Mouse (Mus musculus) ES-Bruce4 (cell line): Measurements from ENCODE around the gene Lao1. TPM values are rescaled to one million over a fixed set of nuclear protein-coding genes. Genes with fewer than 3 reads are reported as not detected.
"Not testable (repeated sequence)": the region's sequence is repeated elsewhere in the genome, so short reads cannot be mapped to it uniquely, and the experiment has no call there.

ENCODE experiments used
- H3K27ac ChIP-seq: 2 replicates; pipeline ENCODE4 v1.5.1; 2012; ENCODE audit warnings: low read length, inconsistent platforms; ENCODE audit not compliant: insufficient read depth
- H3K27me3 ChIP-seq: 2 replicates; pipeline ENCODE4 v1.6.1; 2012; ENCODE audit warnings: mild to moderate bottlenecking, low read length, inconsistent platforms; ENCODE audit not compliant: control insufficient read depth, poor library complexity, insufficient read depth, severe bottlenecking
- H3K36me3 ChIP-seq: 2 replicates; pipeline ENCODE4 v1.6.1; 2012; ENCODE audit warnings: inconsistent platforms, mild to moderate bottlenecking, low read length, moderate library complexity; ENCODE audit not compliant: control insufficient read depth, poor library complexity, insufficient read depth, severe bottlenecking
- H3K4me1 ChIP-seq: one replicate; pipeline ENCODE4 v1.8.1; 2011; ENCODE audit warnings: low read length; ENCODE audit not compliant: control insufficient read depth, insufficient read depth
- H3K4me3 ChIP-seq: 2 replicates; pipeline ENCODE4 v1.5.1; 2011; ENCODE audit warnings: low read depth, mild to moderate bottlenecking, low read length
- H3K9ac ChIP-seq: 2 replicates; pipeline ENCODE4 v1.6.1; 2012; ENCODE audit warnings: low read depth, mild to moderate bottlenecking, inconsistent platforms; ENCODE audit not compliant: poor library complexity, severe bottlenecking
- H3K9me3 ChIP-seq: replicated peaks from 2 replicates; pipeline ENCODE4 v1.6.1; 2012; ENCODE audit warnings: mild to moderate bottlenecking, low read length, inconsistent platforms; ENCODE audit not compliant: control insufficient read depth, poor library complexity, insufficient read depth, severe bottlenecking
- CTCF ChIP-seq: IDR thresholded peaks from one replicate; pipeline ENCODE4 v1.8.1; 2011; ENCODE audit warnings: low read depth, low read length
- EP300 ChIP-seq: IDR thresholded peaks from 2 replicates; pipeline ENCODE4 v1.6.1; 2011; ENCODE audit warnings: low read depth, low read length; ENCODE audit not compliant: insufficient read depth
- POLR2A ChIP-seq: IDR thresholded peaks from one replicate; pipeline ENCODE4 v1.8.1; 2011; ENCODE audit warnings: low read length; ENCODE audit not compliant: insufficient read depth
- polyA plus RNA-seq: library from polyadenylated mRNA; stranded (reverse); fragments of >200 nt; gene quantifications from 2 replicates; pipeline ENCODE4 v1.2.4, GENCODE M21; 2011; ENCODE audit warnings: low read depth; ENCODE audit not compliant: missing spikeins, insufficient read depth, insufficient read length

Gene Lao1
- polyA plus RNA-seq: not detected in 2 replicates

GRCm38 (mm10) chr4:118961141-118961628 lies at the start of gene Lao1:
TSS of gene Lao1 (plus strand) at chr4:118961578.
- H3K27me3 ChIP-seq: no peaks in the 10 kb centered on the region
- H3K36me3 ChIP-seq: no peaks in the 10 kb centered on the region
- no peaks in the 10 kb centered on the region for H3K4me1 ChIP-seq
- no peak within 1 kb of the TSS for H3K9ac ChIP-seq
- TF ChIP-seq CTCF (no peak), POLR2A (no peak), EP300 (no peak)
- no peak within 1 kb of the TSS for H3K4me3 ChIP-seq
- H3K27ac ChIP-seq: no peak within 1 kb of the TSS
- H3K9me3 ChIP-seq: no peaks in the 10 kb centered on the region

DNA sequence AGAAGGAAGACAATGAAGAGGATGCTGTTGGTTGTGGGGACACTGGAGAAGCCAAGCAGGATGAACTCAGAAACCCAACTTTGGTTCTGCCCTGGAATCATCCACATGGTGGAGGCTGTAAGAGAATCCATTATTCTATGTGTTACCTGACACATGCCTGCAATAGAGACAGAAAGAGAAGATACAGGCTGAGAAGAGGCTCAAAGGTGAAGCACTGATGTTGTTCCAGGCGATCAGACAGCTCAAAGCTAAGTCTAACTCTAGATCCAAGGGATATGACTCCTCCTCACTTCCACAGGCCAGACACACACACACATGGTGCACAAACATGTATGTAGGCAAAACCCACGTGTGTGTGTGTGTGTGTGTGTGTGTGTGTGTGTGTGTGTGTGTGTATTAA lies 44.0 kb upstream of the Lao1 start, which contains the start of gene Olfr1329:
Gene Olfr1329, minus strand, starts transcription at position 101 of the 400 bp plus-strand sequence.
- not testable (repeated sequence) for H3K4me1 ChIP-seq, H3K27ac ChIP-seq, H3K9me3 ChIP-seq, H3K27me3 ChIP-seq, H3K4me3 ChIP-seq, H3K9ac ChIP-seq, H3K36me3 ChIP-seq

DNA sequence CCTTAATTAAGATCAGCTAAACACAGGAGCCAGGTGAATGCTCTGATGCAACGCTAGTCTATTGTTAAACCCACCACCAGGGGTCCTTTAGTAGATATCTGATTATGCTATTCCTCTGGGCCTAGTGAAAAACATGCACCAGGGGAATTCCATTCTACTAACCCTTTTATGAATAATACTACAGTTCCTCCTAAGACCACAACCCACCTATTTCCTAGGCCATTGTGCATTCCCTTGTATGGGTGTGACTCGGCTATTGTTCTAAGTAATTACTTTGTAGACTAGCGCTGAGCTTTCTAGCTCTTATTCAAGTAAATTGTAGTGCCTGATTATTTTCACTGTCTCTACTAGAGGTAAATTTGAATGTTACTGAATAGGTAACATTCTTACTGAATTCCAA lies 30.1 kb upstream of the Lao1 start:
- not testable (repeated sequence) for H3K27me3 ChIP-seq, H3K4me1 ChIP-seq, H3K4me3 ChIP-seq, H3K9me3 ChIP-seq, H3K9ac ChIP-seq, H3K27ac ChIP-seq, H3K36me3 ChIP-seq

DNA sequence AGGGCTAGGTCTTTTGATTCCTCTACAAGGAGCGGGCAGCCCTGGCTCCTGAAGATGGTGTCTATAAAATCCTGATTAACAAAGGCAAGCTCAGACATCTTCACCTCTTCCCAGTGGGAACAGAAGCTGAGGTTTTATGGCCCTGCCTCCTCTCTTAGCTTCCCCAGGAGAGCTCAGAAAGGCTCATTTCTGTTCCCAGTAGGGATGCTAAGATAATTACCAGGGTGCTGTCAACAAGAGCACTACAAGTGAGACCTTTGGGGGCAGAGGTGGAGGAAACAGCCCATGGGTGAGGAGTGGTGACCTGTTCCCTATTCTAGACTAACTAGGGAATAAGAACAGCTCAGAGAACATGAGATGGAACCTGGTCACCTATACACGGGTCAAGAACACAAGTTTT lies 22.9 kb upstream of the Lao1 start, which contains the start of gene Olfr1328:
Gene Olfr1328, minus strand, starts transcription at position 101 of the 400 bp plus-strand sequence.
- H3K27me3 ChIP-seq: no peaks in the 10 kb centered on the region; the same call in 1 of the 2 replicates
- H3K27ac ChIP-seq: no peak within 1 kb of the TSS
- TF ChIP-seq CTCF (no peak), POLR2A (no peak), EP300 (no peak)
- H3K9me3 ChIP-seq: no peaks in the 10 kb centered on the region
- H3K4me3 ChIP-seq: no peak within 1 kb of the TSS
- no peak within 1 kb of the TSS for H3K9ac ChIP-seq
- H3K4me1 ChIP-seq: no peaks in the 10 kb centered on the region
- no peaks in the 10 kb centered on the region for H3K36me3 ChIP-seq

- H3K27ac ChIP-seq: no peak overlapping the region
- no peak overlapping the region for H3K9ac ChIP-seq
- no peaks in the 10 kb centered on the region for H3K9me3 ChIP-seq
- TF ChIP-seq POLR2A (no peak), CTCF (no peak), EP300 (no peak)
- H3K4me3 ChIP-seq: no peak overlapping the region
- no peaks in the 10 kb centered on the region for H3K36me3 ChIP-seq
- no peaks in the 10 kb centered on the region for H3K27me3 ChIP-seq
- no peaks in the 10 kb centered on the region for H3K4me1 ChIP-seq
Measured at GRCm38 (mm10) chr4:118958812-118959211, 2.6 kb upstream of the Lao1 start.

DNA sequence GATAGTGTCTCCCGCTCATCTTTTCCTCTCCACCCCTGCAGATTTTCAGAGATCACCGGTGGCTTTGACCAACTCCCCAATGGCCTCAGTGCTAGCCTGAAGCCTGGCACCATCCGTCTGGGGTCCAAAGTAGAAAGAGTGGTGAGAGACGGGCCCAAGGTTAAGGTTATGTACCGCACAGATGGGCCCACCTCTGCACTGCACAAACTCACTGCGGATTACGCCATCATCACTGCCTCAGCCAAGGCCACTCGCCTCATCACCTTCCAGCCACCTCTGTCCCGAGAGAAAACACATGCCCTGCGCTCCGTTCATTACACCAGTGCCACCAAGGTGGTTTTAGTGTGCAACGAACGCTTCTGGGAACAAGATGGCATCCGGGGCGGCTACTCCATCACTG lies 6.3 kb downstream of the Lao1 start:
- Histone ChIP-seq H3K36me3 (no peaks in the 10 kb centered on the region), H3K4me1 (no peaks in the 10 kb centered on the region), H3K27me3 (no peaks in the 10 kb centered on the region), H3K9ac (no peak overlapping the region), H3K4me3 (no peak overlapping the region), H3K9me3 (no peaks in the 10 kb centered on the region), H3K27ac (no peak overlapping the region)
- TF ChIP-seq CTCF (no peak), EP300 (no peak), POLR2A (no peak)
